Mouse (Mus musculus): ENCODE results near the gene Fmo6. TPM values are rescaled to one million over a fixed set of nuclear protein-coding genes. Genes with fewer than 3 reads are reported as not detected.

Gene Fmo6
- total RNA-seq, 2 experiments from 2014 or later: not detected

DNA sequence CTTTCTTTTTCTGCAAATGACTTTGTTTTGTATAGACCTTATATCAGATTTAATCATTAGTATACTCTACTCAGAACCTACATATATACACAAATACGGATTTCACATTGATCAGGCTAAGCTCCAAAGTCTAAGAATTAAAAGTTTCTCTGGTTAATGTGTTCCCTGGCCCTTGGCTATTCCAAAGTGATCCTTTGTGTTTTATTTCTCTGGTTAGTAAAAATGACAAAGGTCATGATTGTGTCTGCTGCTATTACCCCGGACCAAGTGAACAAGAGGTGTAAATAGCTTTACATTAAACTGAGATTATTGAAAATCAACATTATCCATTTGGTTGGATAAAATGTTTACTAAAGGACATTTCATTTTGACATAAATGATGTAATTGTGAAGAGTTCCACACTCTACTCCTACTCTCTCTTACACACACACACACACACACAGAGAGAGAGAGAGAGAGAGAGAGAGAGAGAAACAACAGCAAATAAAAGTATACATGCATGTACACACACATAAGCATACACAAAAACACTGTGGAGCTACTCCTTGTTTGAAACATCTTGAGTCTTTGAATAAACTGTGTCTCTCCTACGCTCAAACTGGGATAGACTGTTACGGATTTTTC lies 22.3 kb downstream of the Fmo6 start:
- no peak for DNase-seq (ENCODE audit: low spot score in 2 of 2)

DNA sequence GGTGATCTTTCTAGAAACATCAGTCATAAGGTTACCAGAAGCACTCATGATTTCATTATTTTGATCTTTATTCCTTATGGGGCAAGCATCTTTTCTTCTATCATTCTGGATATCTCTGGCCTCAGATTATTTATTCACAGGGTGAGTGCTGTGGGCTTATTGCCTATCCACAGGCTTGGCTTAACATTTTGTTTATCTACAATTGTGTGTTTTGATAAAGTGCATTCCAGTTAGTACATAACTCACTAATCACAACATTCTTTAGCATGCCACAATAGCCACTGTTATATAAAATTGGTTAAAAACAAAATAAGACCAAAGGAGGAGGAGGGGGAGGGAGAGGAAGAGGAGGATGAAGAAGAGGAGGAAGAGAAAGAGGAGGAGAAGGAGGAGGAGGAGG lies 25.2 kb downstream of the Fmo6 start:
- DNase-seq (ENCODE audit: low spot score in 2 of 2): no peak

DNA sequence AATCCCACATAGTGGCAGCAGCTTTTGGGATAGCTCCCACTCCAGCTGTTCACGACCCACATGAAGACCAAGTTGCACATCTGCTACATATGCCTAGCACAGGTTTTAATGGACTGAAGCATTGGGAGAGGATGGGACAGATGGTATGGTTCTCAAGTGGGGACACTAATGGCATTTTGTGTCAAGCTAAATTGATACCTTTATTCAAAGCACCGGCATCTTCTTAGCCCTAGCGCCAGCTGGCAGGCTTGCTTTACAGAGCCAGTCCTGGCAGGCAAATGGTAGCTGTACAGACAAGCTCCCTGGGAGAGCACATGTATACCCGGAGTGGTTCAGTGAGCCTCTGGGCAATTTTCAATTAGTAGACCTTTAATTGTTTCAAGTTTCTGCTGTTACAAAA lies 35.4 kb downstream of the Fmo6 start:
- DNase-seq (ENCODE audit: low spot score in 2 of 2): no peak

DNA sequence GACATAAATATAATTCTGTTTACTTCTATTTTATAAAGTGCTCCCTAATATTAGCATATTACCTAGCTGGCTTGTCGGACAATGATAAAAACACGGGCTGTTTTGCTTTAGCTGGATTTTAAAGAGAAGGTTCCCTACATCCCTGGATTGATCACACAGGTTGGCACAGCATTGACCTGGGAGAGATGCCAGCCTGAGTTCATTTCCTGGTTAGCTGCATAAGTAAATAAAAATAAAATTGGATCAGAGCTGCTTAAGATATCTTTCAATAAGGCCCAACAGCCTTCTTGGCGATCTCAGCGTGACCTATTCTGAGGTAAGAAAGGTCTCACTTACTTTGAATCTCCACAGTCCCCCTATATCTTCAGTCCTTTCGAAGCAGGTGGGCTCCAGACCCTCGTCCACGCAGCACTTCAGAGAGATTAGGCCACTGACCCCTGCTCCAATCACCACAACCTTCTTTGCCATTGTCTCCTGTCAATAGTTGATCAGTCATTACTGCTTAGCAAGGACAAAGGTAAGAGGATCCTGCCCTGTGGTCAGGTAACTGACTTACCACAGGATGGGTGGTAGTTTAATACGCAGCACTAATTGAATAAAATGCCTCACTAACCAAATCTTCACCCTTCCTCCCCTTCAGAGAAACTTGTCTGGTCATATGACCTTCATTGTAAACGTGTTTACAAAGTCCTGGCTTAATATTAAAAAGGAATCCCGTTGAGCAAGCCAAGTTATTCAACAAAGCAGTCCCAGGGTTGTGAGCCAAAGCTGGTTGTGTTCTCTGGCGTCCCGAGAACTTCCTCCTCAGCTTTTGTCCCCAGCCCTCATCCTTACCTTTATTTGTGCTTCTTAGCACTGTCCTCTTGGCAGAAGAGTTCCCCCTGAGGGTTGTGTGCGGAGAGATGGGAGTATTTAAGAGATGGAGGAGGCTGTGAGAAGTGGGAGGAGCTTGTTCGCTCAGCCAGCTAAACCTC lies 39.2 kb downstream of the Fmo6 start, which contains the start of gene Fmo2:
TSS of gene Fmo2 (minus strand) at position 889 of the 974 bp plus-strand sequence.
- no peak for DNase-seq (ENCODE audit: low spot score in 2 of 2)

DNA sequence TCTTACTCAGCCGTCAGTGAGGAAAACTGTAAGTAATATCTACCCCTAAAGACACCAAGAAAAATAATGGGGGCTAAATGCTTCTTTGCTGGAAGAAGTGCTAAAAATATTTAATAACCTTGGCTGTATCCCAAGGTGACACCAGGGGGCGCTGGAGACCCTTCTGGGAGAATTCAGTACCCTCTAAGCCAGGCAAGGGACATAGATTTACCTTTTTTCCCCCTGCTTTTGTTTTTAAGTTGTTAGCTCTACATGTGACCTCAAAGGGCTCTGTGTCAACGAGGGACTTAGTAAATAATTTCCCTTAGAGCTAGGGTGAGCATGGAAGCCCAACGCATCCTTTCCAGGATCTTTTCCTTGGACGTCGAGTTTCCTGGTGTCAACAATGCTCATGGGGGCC lies 41.4 kb downstream of the Fmo6 start:
- DNase-seq (ENCODE audit: low spot score in 2 of 2): peak; percentile 72 to 76

DNA sequence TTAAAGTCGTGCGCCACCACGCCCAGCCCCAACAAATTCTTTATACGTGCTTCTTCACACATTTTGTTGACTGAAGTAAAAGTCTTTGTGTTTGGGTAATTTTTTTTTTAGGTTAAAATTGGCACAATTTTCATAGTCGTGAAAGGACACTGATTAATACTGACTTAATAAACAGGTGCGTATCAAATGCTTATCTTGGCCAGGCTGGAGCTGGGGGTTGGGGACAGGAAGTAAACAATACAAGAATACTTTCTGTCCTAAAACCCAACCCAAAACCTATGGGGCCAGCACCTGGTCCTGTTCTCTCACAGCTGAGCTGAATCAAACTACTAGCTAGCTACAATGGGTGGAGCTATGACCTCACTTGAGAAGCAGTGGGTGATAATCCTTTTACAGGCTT lies 44.3 kb downstream of the Fmo6 start:
- no peak for DNase-seq (ENCODE audit: low spot score in 2 of 2)

DNA sequence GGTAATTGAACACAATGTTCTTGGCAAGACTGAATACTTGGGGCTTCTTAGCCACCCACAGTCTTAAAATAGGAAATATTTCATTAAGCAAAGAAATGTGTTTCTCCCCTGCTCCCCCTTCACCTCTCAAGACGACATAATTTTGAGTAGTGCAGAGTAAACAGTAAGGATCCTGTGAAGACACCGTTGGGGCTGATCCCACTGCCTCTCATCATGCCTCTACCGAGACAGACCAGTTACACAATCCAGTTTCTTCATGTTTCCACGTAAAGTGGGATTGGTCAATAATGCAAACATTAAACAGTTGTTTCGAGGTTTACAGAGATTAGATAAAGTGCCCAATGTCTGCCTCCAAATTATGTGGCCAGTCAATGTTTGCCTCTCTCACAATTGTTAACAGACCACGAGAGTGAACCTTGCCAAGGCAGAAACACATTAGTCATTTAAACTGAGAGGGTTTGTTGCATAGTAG lies 45.3 kb downstream of the Fmo6 start:
- DNase-seq (ENCODE audit: low spot score in 2 of 2): no peak

DNA sequence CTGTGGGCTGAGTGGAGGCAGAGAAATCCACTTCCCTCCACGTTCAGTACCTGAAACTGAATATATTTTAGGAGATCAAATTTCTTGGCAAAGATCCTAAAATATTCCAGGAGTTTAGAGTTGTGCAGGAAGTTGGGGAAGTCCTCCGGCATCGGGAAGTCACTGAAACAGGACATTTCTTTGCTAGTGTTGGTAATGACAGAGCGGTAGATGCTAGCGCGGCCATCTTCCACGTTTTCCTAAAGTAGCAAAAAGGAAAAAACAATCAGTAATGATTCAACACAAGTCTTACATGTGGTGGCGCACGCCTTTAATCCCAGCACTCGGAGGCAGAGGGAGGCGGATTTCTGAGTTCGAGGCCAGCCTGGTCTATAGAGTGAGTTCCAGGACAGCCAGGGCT lies 48.7 kb downstream of the Fmo6 start:
- no peak for DNase-seq (ENCODE audit: low spot score in 2 of 2)

DNA sequence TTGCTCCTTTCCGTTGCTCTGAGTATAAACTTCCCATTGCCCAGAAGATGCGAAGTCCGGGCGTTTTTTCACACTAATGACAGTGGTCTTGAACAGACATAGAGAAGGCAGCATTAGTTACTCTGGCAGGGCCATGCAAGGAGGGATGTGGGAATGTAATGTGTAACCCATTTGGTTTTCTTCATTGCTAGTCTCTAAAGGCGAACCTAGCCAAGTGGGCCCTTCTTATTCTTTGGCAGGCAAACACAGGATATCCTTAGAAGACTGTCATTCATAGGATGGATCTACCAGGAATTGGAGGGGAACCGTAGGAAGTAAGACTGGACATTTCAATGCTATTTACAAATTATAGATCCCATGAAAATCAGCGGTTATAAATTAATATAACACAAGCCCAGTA lies 49.7 kb downstream of the Fmo6 start:
- DNase-seq (ENCODE audit: low spot score in 2 of 2): no peak

DNA sequence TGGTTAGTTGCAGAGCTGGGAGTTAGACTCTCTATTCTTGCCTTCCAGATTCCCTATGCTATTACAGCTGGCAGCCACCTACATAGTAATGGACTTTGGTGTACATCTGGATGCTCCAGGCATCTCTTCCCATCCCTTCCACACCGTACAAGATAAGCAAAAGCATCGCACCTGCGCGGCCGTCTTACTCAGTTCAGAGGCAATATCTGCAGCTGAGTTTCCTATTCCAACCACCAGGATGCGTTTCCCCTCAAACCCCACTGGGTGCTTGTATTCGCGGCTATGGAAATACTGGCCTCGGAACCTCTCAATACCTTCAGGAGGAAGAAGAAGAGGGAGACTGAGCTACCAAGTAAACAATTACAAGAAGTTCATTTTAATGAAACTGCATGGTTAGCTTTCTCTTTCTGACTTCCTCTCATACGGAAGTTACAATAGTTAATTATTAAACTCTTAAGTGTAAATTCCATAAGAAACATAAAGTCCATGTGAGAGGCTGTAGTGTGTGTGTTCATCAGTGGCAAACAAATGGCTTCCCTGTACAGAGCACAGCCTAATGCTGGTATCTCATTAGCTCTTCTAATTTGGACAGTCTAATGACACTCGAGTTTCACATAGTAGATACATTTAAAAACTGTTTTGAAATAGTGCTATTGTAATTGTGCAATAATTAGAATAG lies 51.0 kb downstream of the Fmo6 start:
- DNase-seq (ENCODE audit: low spot score in 2 of 2): no peak

DNA sequence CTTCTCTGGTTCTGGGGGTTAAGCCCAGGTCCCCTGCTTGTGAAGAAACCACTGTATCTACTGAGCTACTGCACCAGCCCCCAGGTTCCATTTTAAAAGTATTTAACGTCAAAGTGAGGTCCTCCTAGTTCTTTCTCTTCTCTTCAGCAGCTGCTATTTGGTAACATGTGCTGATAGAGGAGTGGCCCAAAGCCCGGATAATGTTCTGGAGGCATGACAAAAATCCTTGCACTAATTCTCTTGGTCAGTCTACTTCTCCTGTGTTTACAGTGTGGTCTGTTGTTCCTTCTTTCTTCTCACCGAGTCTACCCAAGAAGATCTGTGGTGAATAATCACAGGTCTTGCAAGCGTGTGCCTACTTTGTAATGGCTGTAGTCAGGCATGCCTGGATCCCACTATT lies 54.6 kb downstream of the Fmo6 start:
- DNase-seq (ENCODE audit: low spot score in 2 of 2): no peak

DNA sequence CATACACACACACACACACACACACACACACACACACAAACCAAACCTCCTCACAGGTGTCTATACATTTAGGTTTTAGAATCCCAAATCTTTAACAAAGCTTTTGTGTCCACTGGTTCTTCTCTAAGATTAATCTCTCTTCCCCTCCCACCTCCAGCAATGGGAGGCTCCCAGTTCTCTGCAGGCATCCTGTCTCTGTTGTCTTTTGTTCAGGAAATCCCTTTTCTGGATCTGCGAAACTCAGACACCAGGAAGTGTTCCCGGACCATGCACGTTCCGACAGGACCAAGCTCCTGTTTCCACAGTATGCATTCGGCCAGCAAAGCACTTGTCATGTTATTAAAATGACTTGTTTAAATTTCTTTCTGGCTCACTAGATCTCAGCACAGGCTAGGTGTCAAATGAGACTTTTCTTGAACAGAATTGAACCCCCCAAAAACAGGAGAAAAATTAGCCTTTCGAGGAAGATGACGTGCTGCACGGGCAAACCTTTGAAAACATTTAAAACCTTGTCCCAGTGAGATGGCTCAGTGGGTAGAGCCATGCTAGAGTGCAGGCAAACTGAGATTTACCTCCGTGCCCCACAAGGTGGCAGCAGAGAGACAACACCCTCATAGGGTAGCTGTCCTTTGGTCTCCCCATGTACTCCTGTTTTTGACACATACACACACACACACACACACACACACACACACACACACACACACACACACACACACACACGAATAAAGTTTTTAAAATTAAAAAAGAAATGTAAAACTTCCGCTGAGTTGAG lies 57.5 kb downstream of the Fmo6 start:
- peak; percentile 68 to 76 for DNase-seq (ENCODE audit: low spot score in 2 of 2)

DNA sequence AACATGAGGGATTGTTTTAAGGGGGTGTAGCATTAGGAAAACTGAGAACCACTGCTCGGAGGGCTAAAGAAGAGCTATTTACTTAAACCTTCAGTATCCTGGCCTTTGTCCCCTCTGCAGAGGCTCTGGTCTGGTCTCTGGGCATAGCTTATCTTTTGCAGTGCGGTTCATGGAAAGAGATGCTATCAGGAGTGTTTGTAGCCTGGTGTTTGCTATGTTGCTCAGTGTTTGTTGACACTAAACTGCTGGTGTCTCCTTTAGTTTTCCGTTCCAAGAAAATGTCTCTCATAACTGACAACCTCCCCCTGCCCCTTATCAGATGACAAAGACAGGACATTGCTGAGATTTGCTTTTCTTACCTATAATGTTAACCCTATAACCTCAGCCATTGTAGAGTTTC lies 62.2 kb downstream of the Fmo6 start:
- no peak for DNase-seq (ENCODE audit: low spot score in 2 of 2)

DNA sequence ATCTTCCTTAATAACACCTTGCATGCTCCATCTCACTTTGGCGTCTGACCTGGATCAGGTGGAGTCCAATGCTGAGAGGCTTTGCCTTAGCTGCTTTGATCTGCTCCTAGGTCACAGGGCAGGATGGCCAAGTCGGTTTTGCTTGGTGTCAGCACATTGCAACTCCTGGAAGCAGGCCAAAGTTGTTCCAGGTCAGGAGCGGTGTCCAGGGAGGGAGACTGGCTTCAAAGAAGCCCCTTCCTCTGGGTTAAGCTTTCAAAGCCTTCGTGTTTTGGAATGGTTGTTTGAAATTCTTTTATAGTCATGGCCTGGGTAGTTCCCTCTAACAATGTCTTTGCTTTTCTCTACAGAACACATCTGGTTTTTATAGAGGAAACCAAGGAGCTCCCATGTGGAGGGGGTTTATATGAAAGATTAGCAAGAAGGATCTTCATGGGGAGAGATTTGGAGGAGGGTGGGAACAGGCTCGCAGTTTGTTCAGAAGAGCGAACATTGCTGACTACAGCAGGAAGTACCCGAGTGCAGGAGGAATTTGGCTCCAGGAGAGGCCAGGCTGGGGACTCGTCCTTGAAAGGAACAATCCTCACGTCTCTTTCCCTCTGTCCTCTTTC lies 65.5 kb downstream of the Fmo6 start:
- no peak for DNase-seq (ENCODE audit: low spot score in 2 of 2)

DNA sequence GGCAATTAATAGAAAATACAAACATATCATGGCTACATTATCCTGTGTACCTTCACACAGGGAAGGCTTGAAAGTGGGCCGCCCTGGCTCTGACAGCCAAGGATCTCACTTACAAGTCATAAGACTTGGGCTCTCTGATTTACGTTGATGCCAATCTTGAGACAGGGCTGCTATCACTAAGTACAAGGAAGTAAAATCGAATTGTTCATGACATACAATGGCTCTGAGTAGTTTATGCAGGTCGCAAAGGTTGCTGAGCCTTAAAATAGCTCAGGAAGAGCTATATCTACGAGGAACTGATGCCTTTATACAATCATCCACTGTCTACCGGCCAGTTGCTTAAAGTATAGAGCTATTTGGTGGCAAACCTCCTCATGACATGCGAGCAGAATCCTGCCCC lies 66.3 kb downstream of the Fmo6 start:
- DNase-seq (ENCODE audit: low spot score in 2 of 2): no peak

DNA sequence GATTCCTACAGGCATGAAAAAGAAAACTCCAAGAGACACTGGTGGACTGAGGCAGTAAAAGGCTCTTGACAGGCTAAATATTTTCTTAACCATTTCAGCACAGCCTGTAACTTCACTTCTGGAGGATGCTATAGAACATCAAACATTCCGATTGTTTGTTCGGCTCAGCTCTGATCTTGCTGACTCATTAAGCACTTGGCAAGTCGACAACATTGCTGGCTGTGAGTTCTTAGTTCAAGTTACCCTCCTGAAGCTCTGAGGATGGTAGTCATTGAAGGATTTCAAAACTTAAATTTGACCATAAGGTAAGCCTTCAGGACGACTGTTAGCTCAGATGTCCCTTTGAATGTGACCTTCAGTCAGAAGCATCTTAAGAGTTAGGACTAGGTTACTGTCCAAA lies 69.9 kb downstream of the Fmo6 start:
- DNase-seq (ENCODE audit: low spot score in 2 of 2): no peak
